Mouse (Mus musculus) heart, embryonic 14.5 days (tissue): ENCODE data around the gene Aggf1. TPM values are rescaled to one million over a fixed set of nuclear protein-coding genes. Genes with fewer than 3 reads are reported as not detected.

Experiments
- ATAC-seq: fragments of 200-750 bp; cut with Nextera tagmentation; 2 replicates; pipeline ENCODE4 v1.8.0; 2017; ENCODE audit warnings: low read depth, moderate TSS enrichment; ENCODE audit not compliant: insufficient number of reproducible peaks, insufficient read depth, low FRiP score
- H3K27ac ChIP-seq, 2 experiments: fragments of 200-500 bp in 1 of 2; fragments of 300-500 bp in 1 of 2; sonication (generic) in 1 of 2; replicated peaks in 1 of 2; 2 replicates each; pipeline ENCODE4 v1.5.1; 2012 to 2014; ENCODE audit warnings: low read depth in 2 of 2, low read length in 2 of 2, control low read depth in 1 of 2, mild to moderate bottlenecking in 1 of 2, mixed read lengths in 1 of 2; ENCODE audit not compliant: control insufficient read depth in 1 of 2, insufficient read depth in 1 of 2
- H3K27me3 ChIP-seq: fragments of 300-500 bp; sonication (generic); 2 replicates; pipeline ENCODE4 v1.6.1; 2014; ENCODE audit warnings: mild to moderate bottlenecking, low read length, control low read depth; ENCODE audit not compliant: control insufficient read depth, insufficient read depth
- H3K36me3 ChIP-seq: fragments of 300-500 bp; sonication (generic); 2 replicates; pipeline ENCODE4 v1.6.1; 2014; ENCODE audit warnings: mild to moderate bottlenecking, control low read depth, low read length, mixed read lengths; ENCODE audit not compliant: control insufficient read depth, insufficient read depth
- H3K4me1 ChIP-seq, 2 experiments: fragments of 200-500 bp in 1 of 2; fragments of 300-500 bp in 1 of 2; sonication (generic) in 1 of 2; 2 replicates each; pipeline ENCODE4 v1.6.1; 2012 to 2014; ENCODE audit warnings: low read length in 2 of 2, control low read depth in 1 of 2, mixed read lengths in 1 of 2; ENCODE audit not compliant: control insufficient read depth in 2 of 2, insufficient read depth in 2 of 2
- H3K4me2 ChIP-seq: fragments of 300-500 bp; sonication (generic); 2 replicates; pipeline ENCODE4 v1.6.1; 2014; ENCODE audit warnings: mild to moderate bottlenecking, low read length
- H3K4me3 ChIP-seq, 2 experiments: fragments of 200-500 bp in 1 of 2; fragments of 300-500 bp in 1 of 2; sonication (generic) in 1 of 2; 2 replicates each; pipeline ENCODE4 v1.5.1; 2012 to 2014; ENCODE audit warnings: low read length in 2 of 2, mild to moderate bottlenecking in 2 of 2, control low read depth in 1 of 2, low read depth in 1 of 2, moderate library complexity in 1 of 2; ENCODE audit not compliant: control insufficient read depth in 1 of 2, insufficient read depth in 1 of 2
- H3K9ac ChIP-seq: fragments of 300-500 bp; sonication (generic); 2 replicates; pipeline ENCODE4 v1.6.1; 2014; ENCODE audit warnings: mild to moderate bottlenecking, low read length
- H3K9me3 ChIP-seq: fragments of 300-500 bp; sonication (generic); 2 replicates; pipeline ENCODE4 v1.6.1; 2016; ENCODE audit warnings: low read length, control low read depth; ENCODE audit not compliant: control insufficient read depth
- WGBS: fragments of 180-500 bp; shearing (Covaris S2); extraction: QIAGEN DNeasy Blood & Tissue Kit; methylation state at CpG from one replicate; pipeline ENCODE4 v1.1.7; 2014; 5-methylcytosine and 5-hydroxymethylcytosine counted together
- polyA plus RNA-seq: library from polyadenylated mRNA; unstranded; fragments of >200 nt; fragmentation: Nextera tagmentation; extraction: Ambion mirVana; gene quantifications from 2 replicates; pipeline ENCODE4 v1.2.1, GENCODE M21; 2014

The Aggf1 gene
- polyA plus RNA-seq, 1 experiment from 2014 or later = 27.5 TPM

DNA sequence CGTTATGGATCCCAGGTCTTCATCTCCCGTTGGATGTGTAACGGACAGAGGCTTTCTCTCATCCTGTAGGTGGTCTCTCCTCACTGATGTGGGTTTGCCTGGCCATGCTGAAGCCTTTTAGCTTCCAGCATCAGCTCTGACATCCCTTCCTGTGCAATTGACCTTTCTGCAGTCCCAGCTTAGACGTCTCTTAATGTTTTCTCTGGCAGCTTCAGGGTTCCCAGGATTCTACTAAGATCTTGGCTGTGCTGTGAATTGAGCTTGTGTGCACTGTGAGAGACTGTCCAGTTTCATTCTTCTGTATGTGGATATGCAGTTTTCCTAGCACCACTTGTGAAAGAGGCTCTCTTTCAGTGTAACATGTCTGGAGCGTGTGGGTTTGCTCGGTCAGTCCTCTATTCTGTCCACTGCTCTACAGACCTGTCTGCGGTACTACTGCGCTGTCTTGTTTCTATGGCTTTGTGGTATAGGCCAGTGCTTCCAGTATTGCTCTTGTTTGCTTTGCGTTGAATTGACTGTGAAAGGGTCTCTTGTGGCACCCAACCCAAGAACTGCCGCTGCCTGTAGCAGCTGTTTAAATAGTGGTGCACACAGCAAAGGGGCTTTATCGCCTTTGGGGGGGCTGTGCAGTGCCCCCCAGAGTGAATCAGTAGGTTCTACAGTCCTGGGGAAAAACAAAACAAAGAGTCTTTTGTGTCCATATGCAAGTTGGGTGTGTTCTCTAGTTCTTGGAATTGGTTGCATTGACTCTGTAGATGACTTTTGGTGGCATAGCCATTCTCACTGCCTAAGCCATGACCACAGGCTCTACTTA lies 42.9 kb downstream of the Aggf1 start:
- H3K36me3 ChIP-seq = peaks cover 22% of the 10 kb centered on the region
- H3K4me2 ChIP-seq = no peak overlapping the region
- H3K4me1 ChIP-seq = peaks cover 2 to 20% of the 10 kb centered on the region in 2 experiments
- 0 out of 4 replicates have a peak overlapping the region, but pooled peaks of 1 of the 2 experiments have one; percentile 9 for H3K27ac ChIP-seq
- no peak for ATAC-seq
- no peak overlapping the region for H3K4me3 ChIP-seq
- H3K27me3 ChIP-seq = no peaks in the 10 kb centered on the region
- no peaks in the 10 kb centered on the region for H3K9me3 ChIP-seq
- WGBS = 85% methylated on average over 11 of the region's 11 CpGs
- no peak overlapping the region for H3K9ac ChIP-seq

DNA sequence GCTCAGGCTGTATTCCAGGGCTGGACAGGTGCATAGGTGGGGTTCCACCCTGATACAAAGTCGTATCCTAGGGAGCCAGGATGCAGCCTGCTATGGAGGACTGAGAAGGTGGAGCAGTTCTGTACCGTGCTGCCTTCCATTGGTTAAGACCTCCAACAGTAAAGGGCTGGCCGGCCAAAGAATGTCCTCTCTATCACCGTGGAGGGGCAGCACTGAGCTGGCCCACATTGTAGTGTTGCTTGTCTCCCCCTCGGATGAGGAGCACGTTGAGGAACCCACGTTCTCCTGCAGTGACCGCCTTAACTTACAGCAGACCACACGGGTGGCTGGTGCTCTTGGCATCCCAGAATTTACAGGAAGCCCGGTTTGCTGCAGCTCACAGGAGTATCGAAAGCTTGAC lies 44.6 kb downstream of the Aggf1 start:
- WGBS = 57% methylated on average over 11 of the region's 11 CpGs

DNA sequence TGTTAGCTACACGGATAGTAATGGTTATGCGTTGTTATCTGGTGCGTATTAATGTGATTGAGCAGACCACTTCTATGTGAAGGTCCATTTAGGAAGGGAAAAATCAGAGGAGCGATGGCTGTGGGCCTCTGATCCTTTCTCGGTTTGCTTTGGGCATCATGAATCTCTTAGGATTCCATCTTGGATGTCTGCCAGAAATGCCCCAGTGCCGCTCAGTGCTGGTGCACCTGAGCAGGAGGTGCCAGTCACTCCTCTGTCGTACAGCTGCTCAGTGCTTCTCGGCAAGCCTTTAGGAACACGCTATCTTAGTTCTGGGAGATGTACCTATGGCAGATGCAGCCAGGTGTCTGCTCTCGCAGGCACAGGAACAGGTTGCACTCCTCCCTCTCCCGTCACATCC lies 46.4 kb downstream of the Aggf1 start:
- Histone ChIP-seq H3K4me2 (no peak overlapping the region), H3K9me3 (no peaks in the 10 kb centered on the region), H3K36me3 (peaks cover 8% of the 10 kb centered on the region; the same call in 1 of the 2 replicates), H3K9ac (no peak overlapping the region), H3K27me3 (no peaks in the 10 kb centered on the region), H3K27ac (no peak overlapping the region), H3K4me3 (no peak overlapping the region), H3K4me1 (peaks cover 6 to 30% of the 10 kb centered on the region in 2 experiments)
- WGBS = 74% methylated on average over 11 of the region's 11 CpGs
- no peak for ATAC-seq

More for the DNA sequence above, 44.6 kb downstream of the Aggf1 start:
- Histone ChIP-seq H3K4me3 (no peak overlapping the region), H3K4me2 (no peak overlapping the region), H3K4me1 (peaks cover 6 to 30% of the 10 kb centered on the region in 2 experiments), H3K27ac (no peak overlapping the region), H3K9ac (no peak overlapping the region), H3K27me3 (no peaks in the 10 kb centered on the region), H3K9me3 (no peaks in the 10 kb centered on the region), H3K36me3 (peaks cover 8% of the 10 kb centered on the region; the same call in 1 of the 2 replicates)
- ATAC-seq = 0 out of 2 replicates have a peak, but pooled peaks have one; percentile 41

DNA sequence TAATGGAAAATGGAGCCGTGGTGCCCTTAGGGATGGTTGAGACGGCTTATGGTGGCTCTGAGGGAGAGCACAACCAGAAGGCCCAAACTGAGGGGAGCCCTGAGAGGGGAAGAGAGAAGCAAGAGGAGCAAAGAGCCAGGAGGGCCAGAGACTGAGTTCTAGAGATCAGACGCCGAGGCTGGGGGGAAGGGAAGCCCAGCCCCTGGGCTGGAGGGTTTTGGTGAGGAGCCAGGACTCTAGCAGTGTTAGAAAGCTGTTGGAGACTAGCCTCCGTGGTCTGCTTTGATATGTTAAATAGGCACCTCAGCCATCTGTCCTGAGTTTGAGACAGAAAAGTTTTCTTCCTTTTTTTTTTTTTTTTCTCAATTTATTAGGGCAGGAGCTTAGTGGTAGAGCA lies 47.8 kb downstream of the Aggf1 start:
- H3K4me1 ChIP-seq = peaks cover 6 to 30% of the 10 kb centered on the region in 2 experiments
- WGBS = 9% methylated on average over 5 of the region's 5 CpGs
- peak overlapping the region; percentile 42 to 91 for H3K4me3 ChIP-seq
- no peaks in the 10 kb centered on the region for H3K27me3 ChIP-seq
- no peak for ATAC-seq
- H3K4me2 ChIP-seq = peak overlapping the region; percentile 96
- peaks cover 8% of the 10 kb centered on the region; the same call in 1 of the 2 replicates for H3K36me3 ChIP-seq
- H3K27ac ChIP-seq = peak overlapping the region; percentile 49 to 51; a peak in 3 of 4 replicates
- H3K9ac ChIP-seq = peak overlapping the region; percentile 100
- H3K9me3 ChIP-seq = no peaks in the 10 kb centered on the region

DNA sequence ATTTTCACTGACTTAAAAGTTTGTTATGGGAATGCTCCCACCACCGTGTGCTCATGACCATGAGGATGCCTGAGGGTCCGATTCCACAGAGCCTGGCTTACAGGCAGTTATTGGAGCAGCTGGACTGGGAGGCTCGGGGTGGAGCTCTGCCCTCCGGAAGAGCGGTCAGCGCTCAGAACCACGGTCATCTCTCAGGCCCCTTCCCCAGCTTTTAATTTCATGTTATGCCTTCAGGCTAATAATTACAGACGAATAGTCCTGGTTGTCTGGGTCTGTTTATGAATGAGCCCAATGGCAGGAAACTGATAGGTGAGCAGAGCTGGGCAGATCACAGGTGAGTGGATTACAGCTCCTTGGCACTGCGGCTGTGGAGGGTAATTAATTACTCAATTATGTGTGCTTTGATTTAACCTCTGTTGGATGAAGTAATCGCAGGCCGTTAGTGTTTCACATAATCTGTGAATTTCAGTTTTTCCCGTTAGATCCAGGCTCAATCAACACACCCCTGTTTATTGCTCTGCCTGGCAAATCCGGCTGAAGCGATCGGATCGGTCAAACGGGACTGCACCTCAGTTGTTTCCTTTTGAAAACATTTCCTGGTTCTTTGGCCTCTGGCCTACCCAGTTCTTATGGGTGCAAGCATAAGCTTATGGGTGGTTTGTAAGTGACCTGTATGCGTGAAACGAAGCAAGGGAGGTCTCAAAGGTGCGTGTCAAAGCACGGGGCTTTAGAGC lies 48.4 kb downstream of the Aggf1 start:
- Histone ChIP-seq H3K4me1 (peaks cover 6 to 30% of the 10 kb centered on the region in 2 experiments), H3K27me3 (no peaks in the 10 kb centered on the region), H3K36me3 (peaks cover 8% of the 10 kb centered on the region; the same call in 1 of the 2 replicates), H3K9me3 (no peaks in the 10 kb centered on the region), H3K27ac (peak overlapping the region; percentile 49 to 51; a peak in 3 of 4 replicates), H3K4me2 (peak overlapping the region; percentile 96), H3K4me3 (peak overlapping the region; percentile 42 to 91), H3K9ac (peak overlapping the region; percentile 100)
- WGBS = 21% methylated on average over 21 of the region's 21 CpGs
- ATAC-seq = no peak

DNA sequence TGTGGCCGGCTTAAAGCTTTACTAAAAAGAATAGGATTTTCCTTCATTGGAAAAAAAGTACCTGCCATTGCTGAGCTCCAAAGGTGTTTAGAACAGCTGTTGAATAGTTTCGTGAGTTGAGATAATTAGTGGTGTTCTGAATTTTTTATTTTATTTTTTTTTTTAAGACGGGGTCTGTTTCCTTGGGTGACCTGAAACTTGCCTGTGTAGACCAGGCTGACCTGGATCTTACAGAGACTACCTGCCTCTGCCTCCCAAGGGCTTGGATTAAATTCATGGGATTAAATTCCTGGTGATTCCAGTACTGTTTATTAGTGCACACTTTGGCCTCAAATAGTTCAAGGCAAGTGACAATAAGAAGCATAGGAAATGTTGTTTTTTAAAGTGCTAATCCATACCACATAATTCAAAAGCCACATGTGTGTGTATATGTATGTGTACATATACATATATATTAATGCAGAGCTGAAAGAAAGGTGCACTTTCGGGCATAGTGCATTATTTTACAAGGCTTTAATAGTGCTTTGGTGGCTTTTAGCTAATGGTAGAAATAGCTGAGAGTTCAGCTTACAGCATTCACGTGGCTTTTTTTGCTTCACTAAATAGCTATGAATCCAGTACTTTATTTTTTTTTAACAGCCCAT lies 49.1 kb downstream of the Aggf1 start:
- 16% methylated on average over 5 of the region's 5 CpGs for WGBS
- Histone ChIP-seq H3K4me2 (peak overlapping the region; percentile 96), H3K9me3 (no peaks in the 10 kb centered on the region), H3K27me3 (no peaks in the 10 kb centered on the region), H3K4me1 (peaks cover 6 to 25% of the 10 kb centered on the region in 2 experiments), H3K36me3 (peaks cover 8% of the 10 kb centered on the region; the same call in 1 of the 2 replicates), H3K4me3 (peak overlapping the region; percentile 91 to 95), H3K27ac (peak overlapping the region; percentile 95 to 98), H3K9ac (peak overlapping the region; percentile 100)
- no peak for ATAC-seq
